Mouse (Mus musculus) thymus, postnatal 0 days (tissue): ENCODE measurements around the gene Armc8. TPM values are rescaled to one million over a fixed set of nuclear protein-coding genes. Genes with fewer than 3 reads are reported as not detected.

ENCODE experiments used
- DNase-seq: peaks from one replicate; pipeline ENCODE4 v3.0.0-alpha.2; 2015; ENCODE audit warnings: low spot score
- polyA plus RNA-seq: library from polyadenylated mRNA; unstranded; fragments of >200 nt; fragmentation: Nextera tagmentation; extraction: Ambion mirVana; gene quantifications from 2 replicates; pipeline ENCODE4 v1.2.1, GENCODE M21; 2015

The Armc8 gene
- polyA plus RNA-seq, 1 experiment from 2014 or later: 19.5 TPM

DNA sequence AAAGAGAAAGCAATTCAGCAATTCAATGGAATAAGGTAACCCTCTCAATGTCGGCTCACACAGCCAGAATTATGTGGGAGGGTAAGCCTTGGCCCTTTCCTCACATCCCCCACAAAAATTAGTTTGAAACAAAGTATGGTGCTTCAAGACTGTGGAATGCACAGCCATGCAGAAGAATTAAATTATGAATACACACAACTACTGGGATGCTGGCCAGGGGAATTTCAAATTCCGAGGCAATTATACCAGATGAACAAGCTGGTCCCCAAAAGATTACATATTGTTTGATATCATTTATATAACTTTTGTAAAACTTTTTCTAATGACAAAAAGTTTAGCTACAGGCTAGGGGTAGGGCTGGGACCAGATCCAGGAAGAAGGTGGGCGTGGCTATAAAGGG is 121.4 kb downstream of the Armc8 start:
- DNase-seq: no peak

DNA sequence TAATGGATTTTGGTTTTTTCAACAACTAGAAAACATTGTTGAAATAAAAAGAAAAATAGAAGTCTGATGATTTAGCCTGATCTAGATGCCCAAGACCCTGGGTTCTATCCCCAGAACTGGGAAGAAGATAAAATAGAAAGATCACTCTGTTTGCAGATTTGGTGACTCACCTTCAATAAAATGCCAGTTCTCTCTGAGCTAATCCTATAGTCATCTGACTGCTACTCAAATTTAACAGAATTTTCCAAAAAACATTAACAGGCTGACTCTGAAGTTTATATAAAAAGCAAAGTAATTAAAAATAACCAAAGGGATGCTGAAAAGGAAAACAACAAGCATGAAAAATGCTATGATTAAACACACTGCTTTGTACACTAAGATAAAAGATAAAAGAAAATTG is 122.4 kb downstream of the Armc8 start:
- no peak for DNase-seq

DNA sequence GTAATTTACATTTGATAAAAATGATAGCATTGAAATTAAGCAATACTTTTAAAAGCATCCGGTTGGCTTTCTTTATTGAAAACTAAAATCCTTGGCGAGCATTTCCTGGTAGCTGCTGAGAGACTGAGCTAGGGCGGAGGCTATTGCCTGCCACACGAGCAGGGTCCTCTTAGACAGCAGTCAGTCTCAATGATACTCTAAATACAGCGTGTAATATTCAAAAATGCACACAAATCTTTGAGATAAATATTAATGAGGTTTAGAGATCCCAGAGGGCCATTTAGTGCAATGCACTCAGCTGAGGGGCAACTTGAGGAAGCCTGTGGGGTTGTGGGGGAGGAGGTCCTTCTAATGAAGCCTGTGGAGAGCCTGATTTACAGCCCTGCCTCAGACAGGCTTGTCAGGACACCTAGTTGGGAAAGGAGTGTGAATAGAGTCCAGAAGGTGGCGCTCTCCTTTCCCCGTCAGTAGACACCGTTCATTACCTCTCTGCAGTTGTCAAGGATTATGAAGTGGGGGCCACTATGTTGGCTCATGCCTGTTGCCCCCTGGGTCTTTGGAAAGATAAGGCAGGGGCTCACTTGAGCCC is 124.0 kb downstream of the Armc8 start:
- DNase-seq: peak; percentile 13

DNA sequence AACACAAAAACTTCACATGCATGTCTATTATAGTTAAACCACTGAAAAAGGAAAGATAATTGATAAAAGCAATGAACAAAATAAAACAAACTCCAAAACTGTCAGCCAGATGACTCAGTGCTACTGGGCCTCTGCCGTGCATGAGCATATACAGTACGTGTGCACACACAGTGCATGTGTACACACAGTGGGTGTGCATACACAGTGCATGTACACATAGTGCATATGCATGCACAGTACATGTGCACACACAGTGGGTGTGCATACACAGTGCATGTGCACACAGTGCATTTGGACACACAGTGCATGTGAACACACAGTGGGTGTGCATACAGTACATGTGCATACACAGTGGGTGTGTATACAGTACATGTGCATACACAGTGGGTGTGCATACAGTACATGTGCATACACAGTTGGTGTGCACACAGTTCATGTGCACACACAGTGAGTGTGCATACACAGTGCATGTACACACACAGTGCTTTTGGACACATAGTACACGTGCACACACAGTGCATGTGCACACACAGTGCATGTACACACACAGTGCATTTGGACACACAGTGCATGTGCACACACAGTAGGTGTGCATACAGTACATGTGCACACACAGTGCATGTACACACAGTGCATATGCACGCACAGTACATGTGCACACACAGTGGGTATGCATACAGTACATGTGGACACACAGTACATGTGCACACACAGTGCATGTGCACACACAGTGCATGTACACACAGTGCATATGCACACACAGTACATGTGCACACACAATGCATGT is 126.9 kb downstream of the Armc8 start:
- DNase-seq: no peak

DNA sequence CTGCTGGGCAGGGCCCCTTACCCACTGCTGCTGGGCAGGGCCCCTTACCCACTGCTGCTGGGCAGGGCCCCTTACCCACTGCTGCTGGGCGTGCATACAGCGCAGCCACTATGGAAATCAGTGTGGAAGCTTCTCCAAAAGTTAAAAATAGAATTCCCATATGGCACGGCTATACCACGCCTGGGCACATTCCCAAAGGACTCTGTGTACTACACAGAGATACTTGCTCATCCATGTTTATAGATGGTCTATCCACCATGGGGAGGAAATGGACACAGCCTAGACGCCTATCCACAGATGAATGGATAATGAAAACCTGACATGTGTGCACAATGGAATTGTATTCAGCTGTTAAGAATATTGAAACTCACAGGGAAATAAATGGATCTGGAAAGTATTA is 127.8 kb downstream of the Armc8 start:
- no peak for DNase-seq

DNA sequence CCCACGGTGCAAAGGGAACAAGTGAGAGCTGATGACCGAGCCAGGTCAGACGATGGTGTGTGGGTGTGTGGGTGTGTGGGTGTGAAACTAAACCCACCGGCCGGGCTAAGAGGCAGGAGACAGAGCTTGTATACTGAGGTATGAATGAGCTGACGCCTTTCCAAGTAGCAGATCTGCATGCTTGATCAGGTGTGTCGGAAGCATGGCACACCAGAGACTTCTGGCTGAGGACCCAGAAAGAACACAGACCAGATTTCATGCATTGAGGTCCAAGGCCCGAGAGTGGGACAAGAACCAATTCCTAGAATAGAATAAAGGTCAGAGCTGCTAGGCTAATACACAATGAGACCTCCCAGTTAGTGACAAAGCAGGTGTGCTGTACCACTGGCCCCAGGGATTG is 129.6 kb downstream of the Armc8 start:
- DNase-seq: no peak

DNA sequence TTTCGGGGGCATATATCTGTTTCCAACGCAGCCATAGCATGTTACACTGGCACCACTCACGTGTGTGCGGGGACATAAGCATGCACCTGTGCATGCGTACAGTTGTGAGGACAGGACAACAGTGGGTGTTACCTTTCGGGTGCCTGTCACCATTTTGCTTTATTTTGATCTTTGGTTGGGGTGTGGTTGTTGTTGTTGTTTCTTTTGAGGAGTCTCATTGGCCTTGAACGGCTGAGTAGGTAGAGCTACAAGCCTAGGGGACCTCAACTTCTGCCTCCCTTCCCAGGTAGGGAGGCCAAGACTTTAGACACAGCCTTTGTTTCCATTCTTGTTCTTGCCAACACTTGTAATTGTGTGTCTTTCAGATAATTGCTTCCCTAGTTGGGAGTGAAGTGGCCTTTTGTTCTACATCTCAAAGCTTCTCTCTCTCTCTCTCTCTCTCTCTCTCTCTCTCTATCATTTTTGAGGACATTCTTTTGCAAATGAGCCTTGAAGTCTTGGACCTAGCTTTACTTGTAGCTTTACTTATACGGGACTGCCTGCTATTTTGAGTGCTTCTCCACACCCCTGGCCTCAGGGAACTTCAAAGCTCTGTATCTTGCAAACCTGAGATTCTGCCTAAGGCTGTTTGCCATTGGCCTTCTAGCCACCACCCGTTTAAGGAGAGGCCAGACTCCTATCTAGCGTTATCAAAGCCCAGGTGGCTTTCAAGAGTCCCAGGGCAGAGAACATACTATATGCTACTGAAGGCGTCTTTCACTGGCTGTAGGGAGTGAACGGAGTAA is 130.7 kb downstream of the Armc8 start:
- DNase-seq: no peak

DNA sequence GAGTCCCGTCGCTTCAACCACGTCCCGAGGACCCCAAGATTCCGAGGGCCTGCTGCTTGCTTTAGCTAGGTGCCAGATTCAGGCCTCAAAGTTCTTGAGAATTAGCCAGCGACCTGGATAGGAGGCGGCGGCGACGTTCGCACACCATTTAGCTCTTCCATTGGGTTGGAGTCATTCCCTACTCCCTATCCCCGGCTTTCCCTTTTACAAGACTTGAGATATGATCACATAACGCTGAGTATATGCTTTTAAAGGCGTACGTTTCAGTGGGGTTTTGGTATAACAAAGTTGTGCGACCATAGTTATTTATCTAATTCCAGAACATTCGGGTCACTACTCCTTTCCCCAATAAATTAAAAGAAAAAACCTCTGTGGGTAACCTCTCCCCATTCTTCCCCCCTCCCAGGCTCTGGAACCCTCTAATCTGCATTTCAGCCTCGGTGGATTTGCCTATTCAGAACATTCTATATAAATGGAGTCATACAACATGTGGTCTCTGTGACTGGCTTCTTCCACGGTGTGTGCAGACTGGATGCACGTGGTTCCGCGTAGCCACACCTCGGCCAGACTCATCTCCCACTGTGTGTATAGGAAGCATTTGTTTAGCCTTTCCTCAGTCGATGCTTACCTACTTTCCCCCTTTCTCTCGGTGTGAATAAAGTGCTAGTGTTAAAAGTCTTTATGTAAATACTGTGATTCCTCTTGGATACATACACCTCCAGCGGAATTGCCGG is 131.5 kb downstream of the Armc8 start, which contains the start of gene Mras:
Gene Mras, minus strand, starts transcription at position 351 of the 734 bp plus-strand sequence.
- no peak for DNase-seq

DNA sequence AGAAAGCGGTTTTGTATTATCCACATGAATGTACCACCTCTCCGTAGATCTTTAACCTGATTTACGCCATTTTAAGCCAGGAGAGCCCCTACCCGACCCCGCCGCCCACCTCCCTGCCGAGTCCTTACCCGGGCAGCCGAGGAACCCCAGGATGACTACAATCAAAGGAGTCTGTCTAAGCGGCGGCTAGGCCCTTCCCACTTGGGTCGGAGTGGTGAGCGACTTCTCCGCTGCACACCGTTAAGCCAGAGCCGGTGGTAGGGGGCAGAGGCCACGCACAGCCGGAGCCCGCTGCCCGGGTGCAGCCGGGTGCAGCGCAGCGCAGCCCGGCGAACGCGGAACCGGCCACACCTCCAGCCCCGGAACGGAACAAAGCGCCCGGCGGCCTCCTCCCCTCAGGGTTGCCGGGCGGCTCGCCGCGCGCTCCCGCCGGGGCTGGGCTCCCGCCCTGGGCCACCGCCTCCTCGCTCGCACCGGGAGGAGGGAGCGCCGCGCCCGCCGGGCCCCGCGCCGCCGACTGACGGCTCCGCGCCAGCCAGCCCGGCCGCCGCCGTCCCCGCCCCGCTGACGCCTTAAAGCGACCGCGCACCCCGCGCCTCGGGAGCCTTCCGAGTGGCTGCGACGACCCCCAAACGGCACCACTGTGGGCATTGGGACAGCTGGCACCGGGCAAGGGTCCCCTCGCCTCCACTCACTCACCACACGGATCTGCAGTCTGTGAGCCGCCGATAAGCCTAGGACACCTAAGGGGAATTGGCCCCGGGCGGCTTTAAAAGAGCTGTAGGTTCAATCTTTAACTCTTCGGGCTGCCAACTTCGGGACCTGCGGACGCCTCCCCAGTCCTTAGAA is 132.3 kb downstream of the Armc8 start:
- peak; percentile 27 for DNase-seq

DNA sequence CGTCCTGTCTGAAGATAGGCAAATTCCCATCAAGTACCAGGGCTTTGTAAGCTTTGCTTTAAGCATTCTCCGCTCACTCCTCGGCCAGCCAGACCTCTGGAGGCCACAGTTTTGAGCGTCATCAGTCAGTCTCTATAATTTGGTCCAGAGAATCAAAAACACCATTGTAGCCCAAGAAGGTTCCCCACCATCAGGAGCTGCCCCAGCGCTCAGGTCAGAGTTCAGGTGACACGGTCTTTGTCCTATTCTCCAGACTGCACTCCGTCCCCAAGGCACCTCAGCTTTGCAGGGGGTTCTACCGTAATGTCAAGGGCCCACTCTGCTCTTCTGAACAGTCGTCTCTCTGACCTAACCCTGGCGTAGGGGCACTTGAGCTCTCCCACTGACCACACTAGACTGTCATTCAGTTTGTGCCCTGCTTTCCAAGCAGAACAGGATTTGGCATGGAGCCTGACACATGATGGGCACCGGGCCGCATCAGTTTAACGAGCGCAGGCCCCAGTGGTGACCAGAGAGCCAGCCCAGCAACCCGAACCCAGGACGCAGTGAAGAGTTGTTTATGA is 133.0 kb downstream of the Armc8 start:
- no peak for DNase-seq

DNA sequence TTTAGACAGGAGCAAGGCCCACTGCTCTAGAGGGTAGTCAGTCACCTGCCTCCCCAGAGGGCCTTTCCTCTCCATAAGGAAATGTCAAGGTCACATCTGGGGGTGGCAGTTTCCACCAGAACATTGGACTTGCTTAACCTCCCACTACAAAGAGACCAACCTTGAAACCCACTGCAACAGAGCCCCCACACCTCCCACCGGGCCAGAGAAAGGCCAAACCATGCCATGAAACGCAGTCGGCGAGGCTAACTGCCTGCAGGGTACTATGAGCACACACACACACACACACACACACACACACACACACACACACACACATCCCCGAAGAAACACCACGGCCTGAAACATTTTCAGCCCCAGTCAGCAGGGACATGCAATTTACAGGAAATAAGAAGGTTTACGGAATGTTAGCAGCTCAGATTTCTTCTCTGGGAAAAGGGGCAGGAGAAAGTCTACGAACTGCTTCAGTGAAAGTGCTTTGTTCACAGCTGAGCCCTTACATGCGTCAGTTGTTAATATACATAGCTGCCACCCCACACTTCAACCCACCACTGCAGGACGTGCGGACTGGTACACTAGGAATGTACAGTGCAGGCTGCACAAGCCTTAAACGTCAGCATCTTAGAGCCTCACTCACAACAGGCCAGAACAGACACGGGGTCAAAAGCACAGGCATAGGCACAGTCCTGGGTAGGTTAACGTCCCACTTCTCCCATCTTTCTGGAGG is 133.6 kb downstream of the Armc8 start:
- DNase-seq: no peak

DNA sequence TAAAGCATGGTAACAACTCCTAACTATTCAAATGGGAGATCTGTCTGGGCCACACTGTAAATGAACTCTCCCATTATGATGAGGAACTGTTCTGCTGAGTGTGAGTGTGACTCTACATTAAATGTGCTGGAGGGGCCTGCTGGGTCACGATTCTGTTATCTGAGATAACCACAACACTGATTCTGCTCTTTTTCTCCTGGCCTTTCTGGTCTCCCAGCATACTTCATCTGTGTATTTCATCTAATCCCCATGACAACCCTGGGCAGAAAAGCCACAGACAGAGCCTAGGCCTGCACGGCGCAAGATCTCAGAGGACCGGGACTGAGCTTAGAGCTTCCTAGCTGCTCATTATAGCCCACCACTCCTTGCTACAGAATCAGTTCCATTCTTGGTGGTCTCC is 136.2 kb downstream of the Armc8 start:
- DNase-seq: no peak

DNA sequence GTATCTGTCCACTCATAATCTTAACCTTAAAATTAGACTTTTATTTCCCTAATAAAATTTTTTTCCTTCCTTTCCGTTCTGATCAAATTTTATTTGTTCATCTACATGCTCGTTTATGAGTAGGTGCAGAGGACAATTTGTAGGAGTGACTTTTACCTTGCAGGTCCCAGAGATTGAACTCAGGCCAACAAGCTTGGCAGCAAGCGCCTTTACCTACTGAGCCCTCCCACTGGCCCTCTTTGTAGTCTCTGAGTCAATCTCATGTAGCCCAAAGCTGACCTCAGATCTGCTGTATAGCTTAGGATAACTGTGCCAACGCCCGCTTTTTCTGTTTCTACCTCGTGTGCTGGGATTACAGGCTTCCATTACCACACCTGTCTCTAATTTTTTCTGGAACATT is 136.7 kb downstream of the Armc8 start:
- DNase-seq: no peak

DNA sequence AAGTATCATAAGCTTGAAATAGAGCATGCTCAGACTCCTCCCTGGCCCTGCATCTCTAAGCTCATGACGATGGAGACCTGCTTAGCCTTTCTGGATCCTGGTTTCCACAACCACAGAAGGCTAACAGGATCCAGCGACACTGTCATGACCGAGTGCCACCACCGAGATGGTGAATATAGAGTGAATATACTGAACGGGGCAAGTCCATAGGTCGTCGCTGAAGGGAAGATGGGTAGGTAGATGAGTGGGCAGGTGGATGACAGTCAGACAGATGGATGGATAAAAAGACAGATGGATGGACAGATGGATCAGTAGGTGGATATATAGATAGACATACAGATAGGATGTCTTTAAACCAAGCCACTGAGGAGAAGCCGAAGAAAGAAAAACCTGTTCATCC is 137.4 kb downstream of the Armc8 start:
- no peak for DNase-seq

DNA sequence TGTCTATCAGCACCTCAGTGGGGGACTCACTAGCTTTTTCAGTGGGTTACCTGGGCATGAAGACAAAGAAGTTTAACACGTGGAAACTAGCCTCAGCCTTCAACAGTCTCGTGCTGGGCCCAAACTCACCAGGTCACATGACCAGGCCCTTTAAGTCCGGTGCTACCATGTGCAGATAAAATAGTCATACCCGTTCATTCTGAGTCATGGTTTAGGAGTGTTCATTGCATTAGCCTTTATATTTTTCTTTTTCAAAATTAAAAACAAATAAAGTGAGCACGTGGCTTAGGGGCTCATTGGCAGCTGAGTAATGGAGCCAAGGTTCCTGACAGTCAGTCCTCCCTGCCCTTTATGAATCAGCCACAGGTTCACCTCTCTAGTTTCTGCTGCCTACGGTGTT is 137.9 kb downstream of the Armc8 start:
- DNase-seq: no peak

DNA sequence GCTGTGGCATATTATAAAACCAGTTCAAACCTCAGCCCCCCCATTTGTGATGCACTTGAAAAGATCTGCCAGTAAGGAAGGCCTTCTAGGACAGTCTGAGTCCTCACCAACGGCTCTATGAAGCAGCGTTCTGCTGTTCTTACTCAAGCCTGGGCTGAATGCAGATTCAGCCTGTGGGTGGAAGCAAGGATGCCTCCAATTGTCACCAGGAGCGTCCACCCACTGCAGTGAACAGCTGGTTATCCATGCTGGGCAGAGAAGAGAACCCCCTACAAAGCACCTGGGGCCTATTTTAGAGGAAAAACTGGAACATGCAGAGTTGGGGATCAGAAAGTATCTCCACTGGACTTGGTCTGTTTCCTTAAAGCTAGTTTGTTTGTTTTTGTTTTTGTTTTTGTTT is 138.9 kb downstream of the Armc8 start:
- no peak for DNase-seq

DNA sequence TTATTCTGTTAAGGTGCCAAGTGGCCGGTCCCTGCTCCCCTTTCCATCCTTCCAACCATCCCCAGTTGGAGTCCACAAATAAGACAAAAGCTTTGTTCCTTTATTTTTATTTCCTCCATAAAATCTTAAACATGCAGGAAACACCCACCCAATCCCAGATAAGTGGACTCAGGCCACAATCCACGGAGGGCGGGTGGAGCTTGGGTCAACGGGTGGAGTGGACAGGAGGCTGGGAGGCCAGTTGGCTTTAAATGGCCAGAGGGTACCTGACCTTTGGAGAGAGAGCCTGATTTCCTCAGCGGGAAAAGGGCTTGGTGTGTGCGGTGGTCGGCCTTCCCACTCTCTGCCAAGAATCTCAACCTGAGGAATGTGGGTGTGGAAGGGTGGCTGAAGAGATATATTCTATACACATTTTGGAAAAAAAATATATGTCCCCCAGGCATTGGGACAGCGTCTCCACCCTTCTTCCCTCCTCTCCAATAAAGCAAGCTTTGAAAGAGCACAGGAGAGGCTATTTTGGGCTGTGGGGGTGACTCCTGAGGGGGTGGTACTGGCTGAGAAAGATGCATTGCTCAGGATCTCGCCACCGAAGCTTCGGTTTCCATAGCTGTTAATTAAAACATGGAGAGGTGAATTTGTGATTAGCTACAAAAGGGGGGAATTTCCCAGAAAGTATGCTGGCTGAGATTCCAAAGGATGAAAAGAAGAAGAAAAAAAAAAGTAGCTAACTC is 139.9 kb downstream of the Armc8 start:
- DNase-seq: no peak
